Mouse (Mus musculus): ENCODE measurements around the gene Dpf3. TPM values are rescaled to one million over a fixed set of nuclear protein-coding genes. Genes with fewer than 3 reads are reported as not detected.

Gene Dpf3
- polyA plus RNA-seq, 1 experiment from 2014 or later = 12.2 TPM

DNA sequence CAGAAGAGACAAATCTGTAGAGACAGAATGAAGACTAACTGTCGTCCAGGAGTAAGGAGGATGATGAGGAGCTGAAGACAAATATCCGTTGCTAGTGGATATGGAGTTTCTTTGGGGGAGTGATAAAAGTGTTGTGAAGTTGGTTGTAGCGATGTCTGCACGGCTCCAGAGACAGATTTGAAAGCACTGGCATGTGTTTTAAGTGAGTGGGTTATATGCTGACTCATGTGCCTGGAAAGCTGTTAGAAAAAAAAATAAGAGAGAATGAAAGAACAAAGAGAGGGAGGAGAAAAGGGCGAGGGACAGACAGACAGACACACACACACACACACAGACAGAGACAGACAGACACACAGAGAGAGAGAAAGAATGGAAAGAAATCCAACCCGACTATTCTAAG is 319.2 kb downstream of the Dpf3 start:
- Histone ChIP-seq H3K4me3 (ENCODE audit: low read length) (no peak overlapping the region), H3K4me1 (ENCODE audit: insufficient read depth, low read length) (peaks cover 11% of the 10 kb centered on the region), H3K4me2 (replicated peaks; ENCODE audit: low read depth, low read length) (no peak overlapping the region), H3K9ac (replicated peaks; ENCODE audit: low read length) (no peak overlapping the region), H3K27me3 (ENCODE audit: insufficient read depth, low read length) (no peaks in the 10 kb centered on the region), H3K36me3 (ENCODE audit: insufficient read depth, low read length) (no peaks in the 10 kb centered on the region), H3K9me3 (ENCODE audit: low read length) (no peaks in the 10 kb centered on the region), H3K27ac (ENCODE audit: low read length) (no peak overlapping the region)
- ATAC-seq (ENCODE audit: low FRiP score, low TSS enrichment) = no peak
- WGBS = 75% methylated on average over 6 of the region's 6 CpGs

DNA sequence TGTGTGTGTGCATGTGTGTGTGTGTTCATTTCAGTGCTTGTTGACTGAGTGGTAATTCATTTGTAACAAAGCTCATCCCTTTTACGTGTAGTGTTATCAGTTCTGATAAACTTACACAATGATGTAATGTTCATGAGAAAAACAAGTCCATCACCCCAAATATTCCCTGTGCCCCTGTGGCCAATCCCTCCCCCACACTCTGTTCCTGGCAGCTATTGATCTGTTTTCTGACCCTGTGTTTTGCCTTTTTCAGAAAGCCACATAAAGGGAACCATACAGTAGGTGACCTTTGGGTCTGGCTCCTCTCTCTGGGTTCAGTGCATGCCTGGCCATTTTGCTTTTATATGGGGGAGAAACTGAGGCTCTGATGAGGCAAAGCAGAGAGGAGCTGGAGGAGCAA is 322.5 kb downstream of the Dpf3 start:
- peaks cover 11% of the 10 kb centered on the region for H3K4me1 ChIP-seq (ENCODE audit: insufficient read depth, low read length)
- 86% methylated on average over 1 of the region's 1 CpGs for WGBS
- no peak overlapping the region for H3K27ac ChIP-seq (ENCODE audit: low read length)
- H3K4me3 ChIP-seq (ENCODE audit: low read length) = no peak overlapping the region
- H3K9me3 ChIP-seq (ENCODE audit: low read length) = no peaks in the 10 kb centered on the region
- no peak for ATAC-seq (ENCODE audit: low FRiP score, low TSS enrichment)
- no peak overlapping the region for H3K9ac ChIP-seq (replicated peaks; ENCODE audit: low read length)
- H3K36me3 ChIP-seq (ENCODE audit: insufficient read depth, low read length) = no peaks in the 10 kb centered on the region
- no peak overlapping the region for H3K4me2 ChIP-seq (replicated peaks; ENCODE audit: low read depth, low read length)
- no peaks in the 10 kb centered on the region for H3K27me3 ChIP-seq (ENCODE audit: insufficient read depth, low read length)

Other genes with a start within 250 kb of the Dpf3 start
- 30.1 and 31.7 TPM in 2 replicates for gene Dcaf4, start 32.8 kb upstream of the Dpf3 start, polyA plus RNA-seq (2015; fragmentation: Nextera tagmentation; extraction: Ambion mirVana)
- gene Zfyve1, start 109.5 kb upstream of the Dpf3 start, polyA plus RNA-seq (2015; fragmentation: Nextera tagmentation; extraction: Ambion mirVana) = 20.8 and 23.6 TPM in 2 replicates
- gene Rbm25, start 143.5 kb upstream of the Dpf3 start, polyA plus RNA-seq (2015; fragmentation: Nextera tagmentation; extraction: Ambion mirVana) = 223 and 269 TPM in 2 replicates
- gene Psen1, start 200.4 kb upstream of the Dpf3 start, polyA plus RNA-seq (2015; fragmentation: Nextera tagmentation; extraction: Ambion mirVana) = 70.0 and 72.7 TPM in 2 replicates

All from kidney, embryonic 16.5 days (tissue).